Mouse (Mus musculus) spleen, postnatal 36 days (tissue): ENCODE data around the gene Tmtc1.
A peak's percentile ranks its signal among the peaks of the same experiment; 100 is the strongest.

Experiments
- DNase-seq, 2 experiments: peaks; one replicate each; pipeline ENCODE4 v3.0.0; 2022; ENCODE audit warnings: low spot score in 2 of 2, mixed read lengths in 1 of 2

Gene Tmtc1

DNA sequence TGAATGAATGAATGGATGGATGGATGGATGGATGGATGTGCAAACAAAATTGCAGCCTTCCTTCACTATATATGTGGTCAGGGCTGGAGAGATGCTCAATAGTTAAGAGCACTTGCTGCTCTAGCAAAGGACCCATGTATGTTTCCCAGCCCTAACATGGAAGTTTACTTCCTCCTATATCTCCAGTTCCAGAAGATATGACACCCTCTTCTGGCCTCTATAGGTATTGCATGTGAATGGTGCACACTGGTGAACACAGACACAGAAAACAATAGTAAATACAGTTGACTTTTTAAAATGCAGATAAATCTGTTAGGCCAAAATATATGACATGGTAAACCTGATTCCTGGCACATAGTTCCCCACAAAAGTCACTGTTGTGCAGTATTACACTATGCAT lies 73.0 kb downstream of the Tmtc1 start:
- no peak for DNase-seq

GRCm38 (mm10) chr6:148367094-148367539 lies 77.1 kb downstream of the Tmtc1 start:
- DNase-seq = no peak

- no peak for DNase-seq
Measured at GRCm38 (mm10) chr6:148366629-148367028, 77.6 kb downstream of the Tmtc1 start.

GRCm38 (mm10) chr6:148363162-148363561 lies 81.0 kb downstream of the Tmtc1 start:
- no peak for DNase-seq

GRCm38 (mm10) chr6:148362475-148362874 lies 81.7 kb downstream of the Tmtc1 start:
- DNase-seq = no peak

GRCm38 (mm10) chr6:148359348-148359905 lies 84.8 kb downstream of the Tmtc1 start:
- DNase-seq = no peak

DNA sequence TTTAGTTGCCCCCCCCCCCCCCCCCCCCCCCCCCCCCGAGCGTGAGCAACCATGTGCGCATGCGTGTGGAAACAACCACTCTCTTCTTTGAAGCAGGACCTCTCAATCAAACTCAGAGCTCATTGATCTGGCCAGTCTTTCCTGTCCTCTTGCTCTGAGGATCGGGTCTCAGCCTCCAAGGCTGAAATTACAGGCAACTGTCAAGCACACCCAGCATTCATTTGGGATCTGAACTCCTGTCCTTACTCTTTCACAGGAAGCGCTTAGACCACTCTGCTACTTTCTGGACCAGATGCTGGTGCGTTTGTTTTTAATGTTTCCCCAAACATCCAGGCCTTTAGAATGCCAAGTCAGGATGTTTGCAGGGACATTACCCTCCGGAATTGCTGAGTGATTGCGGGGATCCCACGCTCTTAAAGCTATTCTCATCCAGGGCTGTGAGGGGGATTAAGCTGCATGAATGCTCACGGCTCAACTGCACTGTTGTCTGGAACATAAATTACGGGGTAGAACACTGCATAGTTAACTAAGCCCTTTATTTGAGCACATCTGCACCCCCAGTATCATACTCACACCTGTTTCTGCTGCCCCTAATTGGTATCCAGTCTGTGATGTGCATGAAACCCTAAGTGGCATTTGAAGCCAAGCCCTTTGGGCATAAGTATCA lies 85.5 kb downstream of the Tmtc1 start:
- DNase-seq = no peak

- DNase-seq = no peak
Measured at GRCm38 (mm10) chr6:148356141-148356540, 88.0 kb downstream of the Tmtc1 start.

GRCm38 (mm10) chr6:148354509-148355474 lies 89.4 kb downstream of the Tmtc1 start:
- peak; percentile 2 to 17 for DNase-seq

DNA sequence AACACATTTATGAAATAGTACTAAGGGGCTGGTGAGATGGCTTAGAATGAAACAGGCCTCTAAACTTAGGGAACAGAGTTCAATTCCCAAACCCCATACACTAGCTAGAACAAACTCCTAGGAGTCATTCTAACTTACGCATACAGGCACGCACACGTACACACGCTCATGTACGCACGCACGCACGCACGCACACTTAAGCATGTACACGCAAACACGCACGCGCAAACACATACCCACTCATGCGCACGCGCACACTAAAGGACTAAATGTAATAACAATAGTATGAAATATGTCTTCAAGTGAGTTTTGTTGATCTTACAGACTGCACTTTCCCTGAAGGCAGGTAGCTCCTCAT lies 90.1 kb downstream of the Tmtc1 start:
- no peak for DNase-seq

DNA sequence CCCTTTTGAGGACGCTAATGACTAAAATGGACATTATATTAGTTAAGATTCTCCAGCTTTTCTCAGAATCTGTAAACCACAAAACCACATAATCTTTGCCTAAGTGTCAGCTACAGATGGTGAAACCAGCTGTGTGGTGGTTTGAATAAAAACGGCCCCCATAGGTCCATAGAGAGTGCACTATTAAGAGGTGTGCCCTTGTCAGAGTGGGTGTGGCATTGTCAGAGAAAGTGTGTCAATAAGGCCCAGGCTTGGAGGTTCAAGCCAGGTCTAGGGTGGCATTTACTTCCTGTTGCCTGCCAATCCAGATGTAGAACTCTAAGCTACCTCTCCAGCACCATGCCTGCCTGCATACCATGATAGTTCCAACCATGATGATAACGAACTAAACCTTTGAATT lies 99.2 kb downstream of the Tmtc1 start:
- DNase-seq = no peak

DNA sequence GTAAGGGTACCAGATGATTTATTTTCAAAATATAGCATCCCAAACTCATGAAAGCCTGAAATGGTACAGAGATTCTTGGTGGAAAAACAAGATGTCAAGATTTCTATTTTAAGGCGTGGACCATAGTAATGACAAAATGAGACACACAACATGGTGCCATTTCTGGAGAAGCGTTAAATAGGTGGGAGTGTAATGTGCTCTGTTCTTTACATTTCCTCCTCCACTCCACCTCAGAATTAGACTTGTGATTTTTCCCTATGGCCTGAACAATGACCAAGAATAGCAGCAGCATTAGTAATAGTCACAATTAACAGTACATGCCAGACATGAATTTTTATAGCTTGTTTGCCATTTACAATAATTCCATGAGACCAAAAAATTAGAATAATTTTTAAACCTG lies 102.0 kb downstream of the Tmtc1 start:
- no peak for DNase-seq

DNA sequence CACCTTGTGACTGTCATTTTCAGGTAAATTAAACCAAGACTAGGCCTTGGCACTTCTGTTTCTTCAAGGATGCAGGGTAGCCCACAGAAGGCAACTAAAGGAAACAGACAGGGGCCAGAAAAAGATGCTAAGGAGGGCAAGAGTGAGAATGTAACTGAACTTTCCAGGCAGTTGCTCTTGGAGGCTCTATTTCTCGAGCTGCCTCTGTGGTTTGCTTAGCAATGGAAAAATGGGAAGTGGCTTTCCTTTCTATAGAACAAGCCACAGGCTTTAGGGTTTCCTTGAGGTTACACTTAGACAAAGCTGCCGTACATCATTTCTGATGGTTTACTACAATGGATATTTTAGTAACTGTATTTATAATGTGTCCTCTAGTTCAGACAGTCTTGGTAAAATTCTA lies 102.4 kb downstream of the Tmtc1 start:
- DNase-seq = no peak

GRCm38 (mm10) chr6:148338326-148338957 lies 105.7 kb downstream of the Tmtc1 start:
- DNase-seq = no peak

GRCm38 (mm10) chr6:148336290-148336955 lies 107.8 kb downstream of the Tmtc1 start:
- no peak for DNase-seq

DNA sequence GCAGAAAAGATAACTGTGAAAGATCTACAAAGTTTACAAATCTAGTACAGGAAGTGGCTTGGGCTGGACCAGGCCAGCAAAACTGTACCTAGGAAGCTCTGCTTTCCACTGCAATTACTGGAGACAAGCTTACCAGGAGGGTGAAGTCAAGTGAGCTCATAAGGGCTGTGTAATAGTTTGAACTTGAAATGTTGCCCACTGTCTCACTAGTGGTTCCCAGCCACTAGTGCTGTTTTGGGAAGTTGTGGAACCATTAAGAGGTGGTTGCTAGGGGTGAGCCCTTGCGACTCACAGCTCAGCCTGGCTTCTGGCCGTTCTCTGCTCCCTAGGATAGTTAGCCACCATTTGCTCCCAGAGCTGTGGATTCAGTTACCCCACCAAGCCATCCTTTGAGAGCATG lies 112.3 kb downstream of the Tmtc1 start:
- no peak for DNase-seq

DNA sequence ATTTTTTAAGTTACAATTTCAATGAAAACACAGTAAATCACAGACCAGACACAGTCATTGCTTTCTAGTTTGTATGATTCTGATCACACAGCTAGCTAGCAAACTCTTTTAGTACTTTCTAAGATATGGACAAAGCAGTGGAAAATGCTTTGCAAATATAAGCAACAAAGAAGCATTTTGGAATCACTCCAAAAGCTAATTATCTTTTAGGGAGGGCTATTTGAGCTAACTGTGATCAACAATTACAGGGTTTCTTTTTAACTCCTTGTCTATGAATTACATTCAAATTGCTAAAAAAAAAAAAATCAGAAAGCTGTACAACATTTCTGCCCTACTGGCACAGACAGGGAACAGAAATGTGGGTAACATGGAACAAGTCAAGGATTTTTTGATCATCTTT lies 114.2 kb downstream of the Tmtc1 start:
- DNase-seq = no peak

DNA sequence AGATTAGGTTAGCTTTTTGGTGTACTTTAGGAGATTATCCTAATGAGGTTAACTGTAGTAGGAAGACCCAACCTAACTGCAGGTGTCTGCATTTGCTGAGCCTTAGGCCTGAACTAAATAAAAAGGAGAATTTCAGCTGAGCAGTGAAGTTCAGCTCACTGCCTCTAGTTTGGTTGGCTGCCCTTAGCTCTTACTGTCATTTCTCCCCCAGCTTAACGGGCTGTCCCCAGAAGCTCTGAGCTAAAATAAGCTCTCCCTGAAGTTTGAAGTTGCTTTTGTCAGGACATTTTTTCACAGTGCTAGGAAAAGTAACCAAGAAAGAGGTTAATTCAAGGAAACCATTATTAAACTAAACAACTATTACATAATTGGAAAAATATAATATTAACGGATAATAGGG lies 115.3 kb downstream of the Tmtc1 start:
- no peak for DNase-seq

- no peak for DNase-seq
Measured at GRCm38 (mm10) chr6:148328130-148328529, 116.1 kb downstream of the Tmtc1 start.

- DNase-seq = no peak
Measured at GRCm38 (mm10) chr6:148318736-148319135, 125.5 kb downstream of the Tmtc1 start.

GRCm38 (mm10) chr6:148315571-148316080 lies 128.6 kb downstream of the Tmtc1 start:
- no peak for DNase-seq
